Mouse (Mus musculus) spleen, postnatal 0 days (tissue): ENCODE data around the gene Rrh. TPM values are rescaled to one million over a fixed set of nuclear protein-coding genes. Genes with fewer than 3 reads are reported as not detected.

Experiments
- polyA plus RNA-seq: library from polyadenylated mRNA; unstranded; fragments of >200 nt; fragmentation: Nextera tagmentation; extraction: Ambion mirVana; gene quantifications from 2 replicates; pipeline ENCODE4 v1.2.1, GENCODE M21; 2015

Gene Rrh
- 0.07 TPM in 1 of 2 replicates, not detected in the other for polyA plus RNA-seq

GRCm38 (mm10) chr3:129822206-129822775 lies at the start of gene Rrh:
Gene Rrh, minus strand, starts transcription at chr3:129822587.

GRCm38 (mm10) chr3:129835388-129835934 lies 13.1 kb upstream of the Rrh start, which contains the start of gene Cfi:
Gene Cfi, plus strand, starts transcription at chr3:129835884.

DNA sequence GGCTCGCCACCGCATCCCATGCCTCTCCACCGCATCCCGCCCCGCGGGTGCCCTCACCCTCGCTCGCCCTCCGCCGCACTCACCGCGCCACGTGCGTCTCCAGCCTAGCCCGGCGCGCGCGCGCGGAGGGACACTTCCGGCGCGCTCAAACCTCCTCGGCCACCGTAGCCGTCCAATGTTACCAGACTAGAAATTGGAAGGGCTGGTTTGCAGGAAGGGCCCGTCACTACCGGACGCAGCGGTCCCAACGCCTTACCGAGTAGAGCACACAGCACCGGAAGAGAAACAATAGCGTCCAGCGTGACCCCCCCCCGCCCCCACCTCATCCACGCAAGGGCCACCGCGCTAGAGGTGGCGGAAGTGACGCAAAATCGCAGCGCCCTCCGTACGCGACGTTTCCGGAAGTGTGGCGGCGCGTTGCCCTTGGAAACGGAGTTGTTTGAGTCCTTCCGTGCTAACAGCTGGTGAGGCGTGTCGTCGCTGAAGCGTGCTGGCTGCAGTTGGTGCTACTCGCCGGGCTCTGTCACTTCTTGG lies 8.7 kb upstream of the Rrh start, which contains the start of gene Gar1:
Gene Gar1 (minus strand): TSS at position 362 of the 534 bp plus-strand sequence.

DNA sequence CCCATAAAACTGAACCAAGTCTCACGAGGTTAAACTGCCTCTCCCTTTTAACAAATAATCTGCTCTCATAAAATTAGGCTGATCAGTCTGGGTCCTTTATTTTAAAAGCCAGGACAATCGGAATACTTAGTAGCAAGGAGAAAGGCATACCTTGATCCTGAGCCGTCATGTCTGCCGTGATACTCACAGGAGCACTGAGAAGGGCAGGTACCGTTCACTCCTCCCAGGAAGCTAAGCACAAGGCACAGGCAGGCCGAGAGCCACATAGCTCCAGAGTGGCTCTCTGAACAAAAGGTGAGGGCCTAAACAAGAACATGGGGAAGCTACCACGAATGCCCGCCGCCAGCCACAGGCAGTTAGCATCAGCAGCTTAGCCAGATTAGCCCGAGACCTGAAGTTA lies 18.6 kb downstream of the Rrh start, which contains the start of gene Lrit3:
Gene Lrit3 (minus strand): TSS at position 266 of the 400 bp plus-strand sequence.

GRCm38 (mm10) chr3:129754650-129755604 lies 67.5 kb downstream of the Rrh start, which contains the start of gene Egf:
Gene Egf, minus strand, starts transcription at chr3:129755316.

Other genes with a start within 250 kb of the Rrh start
- 0.69 and 1.1 TPM in 2 replicates for gene Egf, start 67.3 kb downstream of the Rrh start, polyA plus RNA-seq
- not detected in 2 replicates for gene Lrit3, start 18.6 kb downstream of the Rrh start, polyA plus RNA-seq
- 60.9 and 66.2 TPM in 2 replicates for gene Gar1, start 8.8 kb upstream of the Rrh start, polyA plus RNA-seq
- 0.45 and 0.46 TPM in 2 replicates for gene Cfi, start 13.3 kb upstream of the Rrh start, polyA plus RNA-seq
- 112 and 123 TPM in 2 replicates for gene Pla2g12a, start 56.0 kb upstream of the Rrh start, polyA plus RNA-seq
- 34.7 and 38.4 TPM in 2 replicates for gene Casp6, start 78.8 kb upstream of the Rrh start, polyA plus RNA-seq
- 38.6 and 42.2 TPM in 2 replicates for gene Mcub, start 147.6 kb upstream of the Rrh start, polyA plus RNA-seq
- 11.8 and 12.6 TPM in 2 replicates for gene Sec24b, start 239.0 kb upstream of the Rrh start, polyA plus RNA-seq